Mouse (Mus musculus): ENCODE measurements around the gene Tmem108. TPM values are rescaled to one million over a fixed set of nuclear protein-coding genes. Genes with fewer than 3 reads are reported as not detected.

Gene Tmem108
- polyA plus RNA-seq, 1 experiment from 2014 or later, result 13.2 TPM

DNA sequence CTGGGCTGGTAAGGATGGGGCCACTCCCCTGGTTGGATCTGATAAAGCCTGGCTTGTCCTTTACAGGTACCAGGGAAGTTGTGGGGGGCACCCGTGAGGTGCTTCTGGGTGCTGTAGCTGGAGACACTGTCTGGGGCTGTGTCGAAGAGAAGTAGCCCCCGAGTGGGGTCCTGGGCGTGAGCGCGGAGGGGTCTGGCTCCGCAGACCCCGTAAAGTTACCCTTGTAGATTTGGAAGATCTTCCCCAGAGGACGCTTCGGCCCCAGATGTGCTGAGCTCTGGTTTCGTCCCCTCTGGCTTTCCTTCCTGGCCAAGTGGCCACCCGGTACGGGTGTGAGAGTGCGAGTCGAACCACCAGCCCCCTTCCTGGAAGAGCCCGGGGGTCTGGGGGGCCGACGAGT lies 262.3 kb downstream of the Tmem108 start:
- Histone ChIP-seq H3K9ac (ENCODE audit: low read depth, low read length) (no peak overlapping the region), H3K27ac (ENCODE audit: low read depth, low read length) (no peak overlapping the region), H3K4me2 (replicated peaks; ENCODE audit: low read depth, low read length) (no peak overlapping the region), H3K4me1 (replicated peaks; ENCODE audit: control insufficient read depth, insufficient read depth, low read length) (0 out of 2 replicates have a peak, but pooled peaks cover 7% of the 10 kb centered on the region), H3K27me3 (ENCODE audit: control insufficient read depth, insufficient read depth, low read length) (peaks cover 3% of the 10 kb centered on the region), H3K9me3 (ENCODE audit: control insufficient read depth, low read length) (no peaks in the 10 kb centered on the region), H3K4me3 (ENCODE audit: low read depth, low read length) (no peak overlapping the region), H3K36me3 (ENCODE audit: control insufficient read depth, insufficient read depth, low read length) (no peaks in the 10 kb centered on the region)
- no peak for ATAC-seq (ENCODE audit: low FRiP score)
- WGBS, result 86% methylated on average over 18 of the region's 18 CpGs
- DNase-seq (ENCODE audit: low spot score), result no peak

DNA sequence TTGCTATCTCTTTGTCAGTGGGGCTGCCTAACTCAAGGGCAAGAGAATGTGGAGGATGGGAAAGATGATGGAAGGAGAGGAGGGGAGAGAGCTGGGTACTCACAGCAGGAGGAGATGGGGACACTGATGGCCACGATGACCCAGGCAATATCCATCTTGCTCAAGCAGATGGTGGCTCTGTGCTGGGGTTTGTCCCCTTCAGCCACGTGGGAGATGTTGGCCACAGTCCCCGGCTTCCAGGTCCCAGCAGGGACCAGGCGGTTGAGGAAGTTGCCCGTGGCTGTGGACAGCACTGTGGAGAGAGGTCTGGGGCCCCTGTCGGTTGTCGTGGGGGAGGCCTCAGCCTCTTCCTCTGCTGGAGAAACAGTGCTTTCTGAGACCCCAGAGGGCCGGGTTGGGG lies 262.9 kb downstream of the Tmem108 start:
- no peak for ATAC-seq (ENCODE audit: low FRiP score)
- H3K9me3 ChIP-seq (ENCODE audit: control insufficient read depth, low read length), result no peaks in the 10 kb centered on the region
- H3K9ac ChIP-seq (ENCODE audit: low read depth, low read length), result no peak overlapping the region
- 69% methylated on average over 8 of the region's 8 CpGs for WGBS
- no peak overlapping the region for H3K4me3 ChIP-seq (ENCODE audit: low read depth, low read length)
- H3K4me1 ChIP-seq (replicated peaks; ENCODE audit: control insufficient read depth, insufficient read depth, low read length), result 0 out of 2 replicates have a peak, but pooled peaks cover 7% of the 10 kb centered on the region
- DNase-seq (ENCODE audit: low spot score), result no peak
- peaks cover 3% of the 10 kb centered on the region for H3K27me3 ChIP-seq (ENCODE audit: control insufficient read depth, insufficient read depth, low read length)
- no peak overlapping the region for H3K27ac ChIP-seq (ENCODE audit: low read depth, low read length)
- no peak overlapping the region for H3K4me2 ChIP-seq (replicated peaks; ENCODE audit: low read depth, low read length)
- H3K36me3 ChIP-seq (ENCODE audit: control insufficient read depth, insufficient read depth, low read length), result no peaks in the 10 kb centered on the region

DNA sequence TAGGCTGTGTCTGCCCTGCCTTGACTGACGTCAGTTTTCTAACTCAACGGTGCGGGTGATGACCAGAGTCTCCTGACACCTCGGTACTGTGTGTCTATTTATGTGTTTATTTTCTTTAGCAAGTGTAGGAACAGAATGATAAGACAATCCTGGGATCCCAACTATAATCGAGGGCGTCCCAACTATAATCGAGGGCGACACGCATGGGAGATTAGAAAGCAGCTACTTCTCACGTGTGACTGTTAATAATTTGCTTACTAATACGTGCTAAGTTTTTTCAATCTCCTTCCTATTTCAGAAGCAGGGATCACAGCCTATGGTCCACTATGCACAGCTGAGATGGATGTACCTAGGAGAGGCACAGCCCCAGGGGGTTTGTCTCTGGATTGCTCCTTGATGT lies 266.2 kb downstream of the Tmem108 start:
- no peaks in the 10 kb centered on the region for H3K36me3 ChIP-seq (ENCODE audit: control insufficient read depth, insufficient read depth, low read length)
- H3K9me3 ChIP-seq (ENCODE audit: control insufficient read depth, low read length), result no peaks in the 10 kb centered on the region
- no peak overlapping the region for H3K27ac ChIP-seq (ENCODE audit: low read depth, low read length)
- H3K4me2 ChIP-seq (replicated peaks; ENCODE audit: low read depth, low read length), result no peak overlapping the region
- ATAC-seq (ENCODE audit: low FRiP score) (no peak), DNase-seq (ENCODE audit: low spot score) (no peak)
- no peaks in the 10 kb centered on the region for H3K4me1 ChIP-seq (replicated peaks; ENCODE audit: control insufficient read depth, insufficient read depth, low read length)
- no peak overlapping the region for H3K9ac ChIP-seq (ENCODE audit: low read depth, low read length)
- H3K4me3 ChIP-seq (ENCODE audit: low read depth, low read length), result no peak overlapping the region
- peaks cover 3% of the 10 kb centered on the region for H3K27me3 ChIP-seq (ENCODE audit: control insufficient read depth, insufficient read depth, low read length)
- 86% methylated on average over 11 of the region's 11 CpGs for WGBS

DNA sequence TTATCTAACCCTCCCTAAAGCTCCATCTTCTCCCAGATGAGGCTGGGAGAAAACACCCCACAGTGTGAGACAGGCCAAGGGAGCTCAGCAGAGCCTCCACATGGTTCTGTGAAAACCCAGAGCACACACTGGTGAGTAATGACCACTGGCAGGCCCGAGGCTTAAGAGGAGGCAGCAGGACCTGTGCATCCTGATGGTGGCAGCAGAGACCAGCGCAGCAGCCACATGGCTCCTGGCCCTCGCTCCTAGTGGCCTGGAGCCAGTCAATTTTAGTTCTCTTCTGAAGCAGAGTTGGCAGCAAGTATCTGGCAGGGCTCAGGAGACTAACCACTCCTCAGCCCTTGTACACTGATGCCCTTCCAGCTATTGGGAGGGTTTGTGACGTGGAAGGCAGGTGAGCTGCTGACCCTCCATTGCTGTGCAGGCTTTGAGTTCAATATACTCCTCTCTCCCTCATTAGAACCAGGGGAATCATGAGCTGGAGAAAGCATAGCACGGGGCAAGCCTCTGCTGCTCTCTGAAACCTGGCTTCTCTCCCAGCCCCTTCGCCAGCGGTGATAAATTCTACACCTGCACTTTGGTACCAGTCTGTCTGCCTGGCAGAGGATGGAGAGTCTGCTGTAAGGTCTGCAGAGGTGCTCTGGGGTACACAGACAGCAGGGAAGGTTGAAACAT lies 267.2 kb downstream of the Tmem108 start:
- DNase-seq (ENCODE audit: low spot score), result peak; percentile 77
- 41% methylated on average over 7 of the region's 7 CpGs for WGBS
- H3K9me3 ChIP-seq (ENCODE audit: control insufficient read depth, low read length), result no peaks in the 10 kb centered on the region
- no peak overlapping the region for H3K4me2 ChIP-seq (replicated peaks; ENCODE audit: low read depth, low read length)
- H3K27ac ChIP-seq (ENCODE audit: low read depth, low read length), result no peak overlapping the region
- no peaks in the 10 kb centered on the region for H3K36me3 ChIP-seq (ENCODE audit: control insufficient read depth, insufficient read depth, low read length)
- ATAC-seq (ENCODE audit: low FRiP score), result peak; percentile 76
- H3K9ac ChIP-seq (ENCODE audit: low read depth, low read length), result no peak overlapping the region
- H3K4me1 ChIP-seq (replicated peaks; ENCODE audit: control insufficient read depth, insufficient read depth, low read length), result no peaks in the 10 kb centered on the region
- H3K27me3 ChIP-seq (ENCODE audit: control insufficient read depth, insufficient read depth, low read length), result peaks cover 2% of the 10 kb centered on the region
- no peak overlapping the region for H3K4me3 ChIP-seq (ENCODE audit: low read depth, low read length)

DNA sequence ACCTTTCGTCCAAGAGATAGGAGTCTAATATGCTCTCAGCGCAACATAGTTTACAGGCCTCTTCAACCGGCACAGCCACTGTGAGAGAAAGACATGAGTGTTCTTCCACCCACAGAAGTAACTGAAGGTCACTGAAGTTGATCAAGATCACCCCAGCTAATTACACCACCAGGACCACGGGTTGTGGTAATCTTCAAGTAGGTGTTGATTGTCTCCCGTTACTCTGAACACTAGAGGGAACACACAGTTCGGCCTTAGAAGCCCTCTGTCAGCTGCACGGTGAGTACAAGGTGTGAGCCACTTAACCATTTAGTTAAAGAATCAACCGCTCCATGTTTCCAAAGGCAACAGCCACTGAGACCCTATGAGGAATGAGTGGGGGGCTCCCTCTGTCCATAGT lies 269.7 kb downstream of the Tmem108 start:
- H3K9ac ChIP-seq (ENCODE audit: low read depth, low read length), result no peak overlapping the region
- H3K27ac ChIP-seq (ENCODE audit: low read depth, low read length), result no peak overlapping the region
- ATAC-seq (ENCODE audit: low FRiP score) (no peak), DNase-seq (ENCODE audit: low spot score) (no peak)
- WGBS, result 89% methylated on average over 8 of the region's 8 CpGs
- H3K4me1 ChIP-seq (replicated peaks; ENCODE audit: control insufficient read depth, insufficient read depth, low read length), result no peaks in the 10 kb centered on the region
- no peaks in the 10 kb centered on the region for H3K9me3 ChIP-seq (ENCODE audit: control insufficient read depth, low read length)
- no peaks in the 10 kb centered on the region; the same call in 1 of the 2 replicates for H3K27me3 ChIP-seq (ENCODE audit: control insufficient read depth, insufficient read depth, low read length)
- no peak overlapping the region for H3K4me3 ChIP-seq (ENCODE audit: low read depth, low read length)
- H3K4me2 ChIP-seq (replicated peaks; ENCODE audit: low read depth, low read length), result no peak overlapping the region
- no peaks in the 10 kb centered on the region for H3K36me3 ChIP-seq (ENCODE audit: control insufficient read depth, insufficient read depth, low read length)

DNA sequence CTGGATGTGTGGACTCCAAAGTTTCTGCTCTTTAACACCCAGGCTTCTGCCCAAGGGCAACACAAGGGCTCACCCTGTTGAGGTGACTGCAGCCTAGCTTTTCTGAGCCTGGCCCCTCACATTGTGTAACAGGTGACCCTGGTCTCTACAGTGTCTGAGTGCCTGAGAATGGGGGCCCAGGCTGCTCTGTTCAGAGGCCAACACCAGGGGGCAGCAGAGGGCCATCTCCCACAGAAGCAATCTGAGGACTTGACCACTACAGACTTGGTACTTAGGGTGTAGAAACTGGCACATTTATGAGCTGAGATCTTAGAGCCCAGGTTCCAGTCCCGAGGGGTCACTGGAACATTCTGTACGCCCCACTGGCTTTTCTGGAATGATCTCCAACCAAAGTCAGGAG lies 271.2 kb downstream of the Tmem108 start:
- no peaks in the 10 kb centered on the region for H3K4me1 ChIP-seq (replicated peaks; ENCODE audit: control insufficient read depth, insufficient read depth, low read length)
- no peak overlapping the region for H3K9ac ChIP-seq (ENCODE audit: low read depth, low read length)
- no peak overlapping the region for H3K4me2 ChIP-seq (replicated peaks; ENCODE audit: low read depth, low read length)
- peak; percentile 87 for DNase-seq (ENCODE audit: low spot score)
- H3K36me3 ChIP-seq (ENCODE audit: control insufficient read depth, insufficient read depth, low read length), result no peaks in the 10 kb centered on the region
- no peak overlapping the region for H3K4me3 ChIP-seq (ENCODE audit: low read depth, low read length)
- WGBS, result 28% methylated on average over 2 of the region's 2 CpGs
- H3K9me3 ChIP-seq (ENCODE audit: control insufficient read depth, low read length), result no peaks in the 10 kb centered on the region
- peak; percentile 41; the same call in 1 of the 2 replicates for ATAC-seq (ENCODE audit: low FRiP score)
- H3K27ac ChIP-seq (ENCODE audit: low read depth, low read length), result no peak overlapping the region
- no peaks in the 10 kb centered on the region for H3K27me3 ChIP-seq (ENCODE audit: control insufficient read depth, insufficient read depth, low read length)

DNA sequence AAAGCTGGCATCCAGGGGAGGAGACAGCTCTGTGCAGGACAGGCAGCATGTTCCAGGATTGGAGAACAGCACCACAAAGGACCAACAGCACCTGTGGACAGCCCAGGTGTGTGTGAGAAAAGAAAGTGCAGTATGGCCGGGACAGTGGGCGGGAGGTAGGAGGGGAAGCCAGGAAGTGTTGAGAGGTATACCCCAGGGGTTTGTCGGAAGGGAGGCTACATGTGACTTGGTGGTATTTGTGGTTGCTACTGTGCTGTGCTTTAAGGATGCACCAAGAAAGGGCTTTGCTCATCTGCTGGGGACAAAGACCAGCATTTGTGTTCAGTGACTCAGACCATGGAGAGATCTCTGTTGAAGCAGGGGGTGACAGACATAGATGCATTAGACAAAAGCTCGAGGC lies 271.8 kb downstream of the Tmem108 start:
- no peaks in the 10 kb centered on the region for H3K27me3 ChIP-seq (ENCODE audit: control insufficient read depth, insufficient read depth, low read length)
- DNase-seq (ENCODE audit: low spot score) (no peak), ATAC-seq (ENCODE audit: low FRiP score) (no peak)
- H3K4me1 ChIP-seq (replicated peaks; ENCODE audit: control insufficient read depth, insufficient read depth, low read length), result no peaks in the 10 kb centered on the region
- no peak overlapping the region for H3K4me3 ChIP-seq (ENCODE audit: low read depth, low read length)
- no peak overlapping the region for H3K27ac ChIP-seq (ENCODE audit: low read depth, low read length)
- no peaks in the 10 kb centered on the region for H3K36me3 ChIP-seq (ENCODE audit: control insufficient read depth, insufficient read depth, low read length)
- 81% methylated on average over 4 of the region's 4 CpGs for WGBS
- no peak overlapping the region for H3K9ac ChIP-seq (ENCODE audit: low read depth, low read length)
- no peak overlapping the region for H3K4me2 ChIP-seq (replicated peaks; ENCODE audit: low read depth, low read length)
- H3K9me3 ChIP-seq (ENCODE audit: control insufficient read depth, low read length), result no peaks in the 10 kb centered on the region

DNA sequence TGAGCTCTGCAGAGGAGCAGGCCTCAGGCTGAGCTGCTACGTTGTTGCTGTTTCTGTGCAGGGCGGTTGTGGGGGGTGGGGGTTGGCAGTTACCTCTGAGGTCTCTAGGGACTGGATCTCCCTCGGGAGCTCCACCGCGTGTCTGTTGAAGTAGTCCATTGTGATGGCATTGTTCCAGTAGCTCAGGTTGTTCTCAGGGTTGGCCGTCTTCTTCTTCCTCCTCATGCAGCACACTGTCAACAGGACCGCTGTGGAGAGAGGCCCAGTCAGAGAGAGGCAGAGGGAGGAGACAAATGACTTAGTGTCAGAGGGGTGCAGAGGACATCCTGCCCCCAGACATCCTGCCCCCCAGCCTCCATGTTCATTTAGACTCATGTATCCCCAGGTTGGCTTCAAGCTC lies 272.5 kb downstream of the Tmem108 start:
- DNase-seq (ENCODE audit: low spot score), result no peak
- no peak overlapping the region for H3K27ac ChIP-seq (ENCODE audit: low read depth, low read length)
- no peaks in the 10 kb centered on the region for H3K9me3 ChIP-seq (ENCODE audit: control insufficient read depth, low read length)
- H3K27me3 ChIP-seq (ENCODE audit: control insufficient read depth, insufficient read depth, low read length), result no peaks in the 10 kb centered on the region
- no peaks in the 10 kb centered on the region for H3K36me3 ChIP-seq (ENCODE audit: control insufficient read depth, insufficient read depth, low read length)
- no peak overlapping the region for H3K4me2 ChIP-seq (replicated peaks; ENCODE audit: low read depth, low read length)
- no peak overlapping the region for H3K4me3 ChIP-seq (ENCODE audit: low read depth, low read length)
- WGBS, result 59% methylated on average over 6 of the region's 7 CpGs
- H3K4me1 ChIP-seq (replicated peaks; ENCODE audit: control insufficient read depth, insufficient read depth, low read length), result no peaks in the 10 kb centered on the region
- no peak overlapping the region for H3K9ac ChIP-seq (ENCODE audit: low read depth, low read length)
- ATAC-seq (ENCODE audit: low FRiP score), result no peak

DNA sequence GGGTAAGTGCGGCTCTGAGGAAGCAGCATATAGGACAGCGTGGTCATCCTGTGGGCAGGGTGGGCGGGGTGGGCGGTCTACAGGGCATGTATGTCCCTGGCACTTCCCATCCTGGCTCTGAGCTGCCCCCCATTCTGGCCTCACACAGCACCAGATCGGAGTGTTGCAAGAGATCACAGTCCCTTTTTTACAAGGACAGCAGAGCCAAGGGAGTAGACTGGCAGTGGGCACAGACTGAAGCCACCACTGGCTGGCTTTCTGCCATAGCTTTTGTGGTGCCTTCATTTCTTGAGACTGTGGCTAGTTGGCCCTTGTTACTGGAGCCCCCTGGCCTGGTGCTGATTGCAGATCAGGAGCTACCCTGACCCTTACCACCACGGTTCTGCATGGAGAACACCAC lies 275.4 kb downstream of the Tmem108 start:
- H3K36me3 ChIP-seq (ENCODE audit: control insufficient read depth, insufficient read depth, low read length), result no peaks in the 10 kb centered on the region
- H3K9ac ChIP-seq (ENCODE audit: low read depth, low read length), result no peak overlapping the region
- no peak overlapping the region for H3K27ac ChIP-seq (ENCODE audit: low read depth, low read length)
- no peaks in the 10 kb centered on the region for H3K4me1 ChIP-seq (replicated peaks; ENCODE audit: control insufficient read depth, insufficient read depth, low read length)
- no peak overlapping the region for H3K4me2 ChIP-seq (replicated peaks; ENCODE audit: low read depth, low read length)
- H3K27me3 ChIP-seq (ENCODE audit: control insufficient read depth, insufficient read depth, low read length), result no peaks in the 10 kb centered on the region
- WGBS, result 87% methylated on average over 6 of the region's 6 CpGs
- no peak for ATAC-seq (ENCODE audit: low FRiP score)
- no peak overlapping the region for H3K4me3 ChIP-seq (ENCODE audit: low read depth, low read length)
- H3K9me3 ChIP-seq (ENCODE audit: control insufficient read depth, low read length), result no peaks in the 10 kb centered on the region
- no peak for DNase-seq (ENCODE audit: low spot score)

All from hindbrain, embryonic 11.5 days (tissue).